Mouse (Mus musculus): ENCODE measurements around the gene Fras1. TPM values are rescaled to one million over a fixed set of nuclear protein-coding genes. Genes with fewer than 3 reads are reported as not detected.

The Fras1 gene
- total and polyA plus RNA-seq, 3 experiments: 2.1 to 5.8 (median 5.4) TPM

- no peak overlapping the region for H3K4me3 ChIP-seq (replicated peaks in 1 of 3; ENCODE audit: low read depth in 2 of 3, low read length in 2 of 3, poor library complexity in 1 of 3)
- H3K9me3 ChIP-seq (replicated peaks; ENCODE audit: low read length): peaks cover 2% of the 10 kb centered on the region
- peaks cover 0 to 4% of the 10 kb centered on the region in 2 experiments for H3K36me3 ChIP-seq (replicated peaks in 1 of 2; ENCODE audit: control insufficient read depth in 1 of 2, insufficient read depth in 1 of 2, low read length in 1 of 2)
- no peak overlapping the region for H3K4me2 ChIP-seq (ENCODE audit: insufficient read depth, low read depth, poor library complexity, severe bottlenecking)
- H3K79me2 ChIP-seq (replicated peaks; ENCODE audit: control insufficient read depth, extremely low read depth, insufficient read depth, poor library complexity, severe bottlenecking): no peaks in the 10 kb centered on the region
- DNase-seq (ENCODE audit: extremely low read depth): no peak
- peaks cover 19 to 57% of the 10 kb centered on the region in 2 experiments; a peak in 3 of 4 replicates for H3K4me1 ChIP-seq (ENCODE audit: control insufficient read depth in 1 of 2, insufficient read depth in 2 of 2)
- TF ChIP-seq MAZ (IDR thresholded peaks at IDR 0.05; ENCODE audit: low read depth, low read length): no peak
- no peak for TF ChIP-seq EP300 (IDR thresholded peaks at IDR 0.05; ENCODE audit: low read length)
- TF ChIP-seq TCF12 (IDR thresholded peaks at IDR 0.05; ENCODE audit: low read depth, low read length): no peak
- no peak overlapping the region for H3K9ac ChIP-seq (ENCODE audit: insufficient read depth, low read depth)
- in situ Hi-C loops (cut with MboI; ENCODE audit: low pct_ligation_motif_present, low pct_unique_long_range_greater_than_20kb, low sequenced_read_pairs): no loop called here
- dilution Hi-C loops (cut with MboI; ENCODE audit: extremely low pct_ligation_motif_present, extremely low pct_unique_long_range_greater_than_20kb, low sequenced_read_pairs): no loop called here
- H3K27me3 ChIP-seq (replicated peaks): no peaks in the 10 kb centered on the region
- no peak overlapping the region for H3K27ac ChIP-seq (ENCODE audit: insufficient read depth, low read depth)
Measured at GRCm38 (mm10) chr5:96536937-96537336, 163.2 kb downstream of the Fras1 start.

GRCm38 (mm10) chr5:96544112-96544511, 170.4 kb downstream of the Fras1 start:
- DNase-seq (ENCODE audit: extremely low read depth): no peak
- no peaks in the 10 kb centered on the region for H3K27me3 ChIP-seq (replicated peaks)
- dilution Hi-C loops (cut with MboI; ENCODE audit: extremely low pct_ligation_motif_present, extremely low pct_unique_long_range_greater_than_20kb, low sequenced_read_pairs): no loop called here
- H3K4me1 ChIP-seq (ENCODE audit: control insufficient read depth in 1 of 2, insufficient read depth in 2 of 2): peaks cover 6% of the 10 kb centered on the region in 2 experiments; a peak in 3 of 4 replicates
- H3K4me2 ChIP-seq (ENCODE audit: insufficient read depth, low read depth, poor library complexity, severe bottlenecking): no peak overlapping the region
- in situ Hi-C loops (cut with MboI; ENCODE audit: low pct_ligation_motif_present, low pct_unique_long_range_greater_than_20kb, low sequenced_read_pairs): no loop called here
- H3K4me3 ChIP-seq (replicated peaks in 1 of 3; ENCODE audit: low read depth in 2 of 3, low read length in 2 of 3, poor library complexity in 1 of 3): no peak overlapping the region
- H3K27ac ChIP-seq (ENCODE audit: insufficient read depth, low read depth): no peak overlapping the region
- no peak overlapping the region for H3K9ac ChIP-seq (ENCODE audit: insufficient read depth, low read depth)
- no peaks in the 10 kb centered on the region for H3K79me2 ChIP-seq (replicated peaks; ENCODE audit: control insufficient read depth, extremely low read depth, insufficient read depth, poor library complexity, severe bottlenecking)
- H3K9me3 ChIP-seq (replicated peaks; ENCODE audit: low read length): peaks cover 5% of the 10 kb centered on the region
- TF ChIP-seq MYC (IDR thresholded peaks at IDR 0.05; ENCODE audit: low read depth, low read length): no peak
- no peak for TF ChIP-seq MXI1 (IDR thresholded peaks at IDR 0.05; ENCODE audit: low read depth, low read length)
- TF ChIP-seq HCFC1 (IDR thresholded peaks at IDR 0.05; ENCODE audit: low read depth, low read length): no peak
- TF ChIP-seq NELFE (IDR thresholded peaks at IDR 0.05; ENCODE audit: low read depth, low read length): no peak
- TF ChIP-seq JUND (conservative IDR thresholded peaks at IDR 0.05; ENCODE audit: low read depth, low read length): no peak
- no peak for TF ChIP-seq TBP (conservative IDR thresholded peaks at IDR 0.05; ENCODE audit: low read depth, low read length)
- TF ChIP-seq MEF2A (IDR thresholded peaks at IDR 0.05; ENCODE audit: borderline replicate concordance, low read depth, low read length): no peak
- no peak for TF ChIP-seq E2F4 (IDR thresholded peaks at IDR 0.05; ENCODE audit: insufficient replicate concordance, low read depth, low read length)
- no peak for TF ChIP-seq UBTF (IDR thresholded peaks at IDR 0.05; ENCODE audit: low read depth, low read length)
- H3K36me3 ChIP-seq (replicated peaks in 1 of 2; ENCODE audit: control insufficient read depth in 1 of 2, insufficient read depth in 1 of 2, low read length in 1 of 2): peaks cover 0 to 16% of the 10 kb centered on the region in 2 experiments

GRCm38 (mm10) chr5:96545994-96546393, 172.2 kb downstream of the Fras1 start:
- dilution Hi-C loops (cut with MboI; ENCODE audit: extremely low pct_ligation_motif_present, extremely low pct_unique_long_range_greater_than_20kb, low sequenced_read_pairs): no loop called here
- Histone ChIP-seq H3K27me3 (replicated peaks) (no peaks in the 10 kb centered on the region), H3K9me3 (replicated peaks; ENCODE audit: low read length) (peaks cover 5% of the 10 kb centered on the region), H3K36me3 (replicated peaks in 1 of 2; ENCODE audit: control insufficient read depth in 1 of 2, insufficient read depth in 1 of 2, low read length in 1 of 2) (peaks cover 0 to 18% of the 10 kb centered on the region in 2 experiments), H3K9ac (ENCODE audit: insufficient read depth, low read depth) (no peak overlapping the region), H3K4me2 (ENCODE audit: insufficient read depth, low read depth, poor library complexity, severe bottlenecking) (no peak overlapping the region), H3K79me2 (replicated peaks; ENCODE audit: control insufficient read depth, extremely low read depth, insufficient read depth, poor library complexity, severe bottlenecking) (no peaks in the 10 kb centered on the region), H3K4me3 (replicated peaks in 1 of 3; ENCODE audit: low read depth in 2 of 3, low read length in 2 of 3, poor library complexity in 1 of 3) (no peak overlapping the region), H3K27ac (ENCODE audit: insufficient read depth, low read depth) (no peak overlapping the region), H3K4me1 (ENCODE audit: control insufficient read depth in 1 of 2, insufficient read depth in 2 of 2) (no peaks in the 10 kb centered on the region)
- DNase-seq (ENCODE audit: extremely low read depth): no peak
- in situ Hi-C loops (cut with MboI; ENCODE audit: low pct_ligation_motif_present, low pct_unique_long_range_greater_than_20kb, low sequenced_read_pairs): no loop called here
- TF ChIP-seq ELF1 (IDR thresholded peaks at IDR 0.05; ENCODE audit: low read depth, low read length): no peak
- TF ChIP-seq ZNF384 (IDR thresholded peaks at IDR 0.05; ENCODE audit: low read depth, low read length): no peak
- no peak for TF ChIP-seq USF1 (IDR thresholded peaks at IDR 0.05; ENCODE audit: low read depth, low read length)
- no peak for TF ChIP-seq USF2 (conservative IDR thresholded peaks at IDR 0.05; ENCODE audit: low read depth, low read length)
- no peak for TF ChIP-seq CHD2 (IDR thresholded peaks at IDR 0.05; ENCODE audit: low read length)
- no peak for TF ChIP-seq E2F4 (IDR thresholded peaks at IDR 0.05; ENCODE audit: insufficient replicate concordance, low read depth, low read length)
- TF ChIP-seq PAX5 (IDR thresholded peaks at IDR 0.05; ENCODE audit: low read length): no peak
- no peak for TF ChIP-seq MYC (IDR thresholded peaks at IDR 0.05; ENCODE audit: low read depth, low read length)
- no peak for TF ChIP-seq CTCF (conservative IDR thresholded peaks at IDR 0.05 in 1 of 2, IDR thresholded peaks at IDR 0.05 in 1 of 2; ENCODE audit: low read depth in 2 of 2, low read length in 2 of 2)
- TF ChIP-seq MAFK (IDR thresholded peaks at IDR 0.05; ENCODE audit: insufficient replicate concordance, low read length): no peak
- no peak for TF ChIP-seq MAX (IDR thresholded peaks at IDR 0.05; ENCODE audit: low read length)
- no peak for TF ChIP-seq NRF1 (IDR thresholded peaks at IDR 0.05; ENCODE audit: low read depth, low read length)
- no peak for TF ChIP-seq BHLHE40 (IDR thresholded peaks at IDR 0.05; ENCODE audit: low read depth, low read length)
- TF ChIP-seq KAT2A (IDR thresholded peaks at IDR 0.05; ENCODE audit: insufficient replicate concordance, low read length): no peak
- TF ChIP-seq ZMIZ1 (IDR thresholded peaks at IDR 0.05; ENCODE audit: low read depth, low read length): no peak
- no peak for TF ChIP-seq HCFC1 (IDR thresholded peaks at IDR 0.05; ENCODE audit: low read depth, low read length)
